Mouse (Mus musculus): ENCODE measurements around the gene Krt33b. TPM values are rescaled to one million over a fixed set of nuclear protein-coding genes. Genes with fewer than 3 reads are reported as not detected.

Krt33b gene
- total RNA-seq, 2 experiments from 2014 or later, result not detected

DNA sequence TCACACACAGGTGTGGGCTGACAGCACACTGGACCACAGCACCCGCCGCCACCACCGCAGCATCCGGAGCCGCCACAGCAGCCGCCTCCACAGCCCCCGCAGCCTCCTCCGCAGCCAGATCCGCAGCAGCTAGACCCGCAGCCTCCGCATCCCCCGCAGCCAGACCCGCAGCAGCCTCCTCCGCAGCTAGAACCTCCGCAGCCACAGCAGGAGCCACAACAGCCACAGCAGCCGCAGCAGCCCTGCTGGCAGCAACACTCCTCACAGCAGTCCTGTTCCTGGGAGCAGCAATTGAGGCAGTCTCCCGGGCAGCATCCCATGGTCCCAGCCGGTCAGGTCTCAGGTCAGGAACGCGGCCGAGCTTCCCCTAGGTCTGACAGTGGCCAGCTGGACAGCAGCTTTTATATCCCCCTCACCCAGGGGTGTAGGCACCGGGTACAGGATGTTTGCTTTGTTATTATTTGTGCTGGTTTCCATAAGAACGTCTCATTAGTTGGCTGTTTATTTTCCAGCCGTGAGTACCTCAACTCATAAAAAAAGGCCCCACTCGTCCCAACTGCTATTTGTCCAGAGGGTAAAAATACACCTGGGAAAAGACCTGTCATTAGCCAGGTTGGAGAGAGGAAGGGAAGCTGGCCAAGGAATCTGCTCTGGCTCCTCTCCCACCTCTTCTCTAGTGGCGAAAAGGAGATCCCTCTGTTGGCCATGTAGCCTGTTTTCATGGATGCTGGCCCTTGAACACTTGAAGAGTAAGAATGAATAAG is 35.9 kb downstream of the Krt33b start, which contains the start of gene Krtap17-1:
TSS of gene Krtap17-1 (minus strand) at position 375 of the 764 bp plus-strand sequence.
- no peak for DNase-seq (ENCODE audit: low spot score in 2 of 2)

DNA sequence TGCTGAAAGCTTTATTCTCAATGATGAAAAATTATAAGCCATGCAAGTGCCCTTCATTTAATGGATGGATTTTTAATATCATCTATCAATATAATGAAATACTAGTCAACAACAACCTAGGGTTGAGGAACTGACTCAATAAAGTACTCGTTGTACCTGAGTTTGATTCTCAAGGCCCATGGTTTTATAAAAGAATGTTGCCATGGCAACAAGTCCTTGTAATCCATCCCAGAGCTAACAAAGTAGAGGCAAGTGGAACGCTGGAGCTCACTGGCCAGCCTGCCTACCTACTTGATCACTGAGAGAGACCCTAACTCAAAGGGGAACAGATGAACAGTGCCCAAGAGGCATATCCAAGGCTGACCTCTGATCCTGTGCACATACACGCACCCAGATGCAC is 39.1 kb downstream of the Krt33b start:
- no peak for DNase-seq (ENCODE audit: low spot score in 2 of 2)

- no peak for DNase-seq (ENCODE audit: low spot score in 2 of 2)
Measured at GRCm38 (mm10) chr11:99989881-99990405, 39.7 kb downstream of the Krt33b start.

DNA sequence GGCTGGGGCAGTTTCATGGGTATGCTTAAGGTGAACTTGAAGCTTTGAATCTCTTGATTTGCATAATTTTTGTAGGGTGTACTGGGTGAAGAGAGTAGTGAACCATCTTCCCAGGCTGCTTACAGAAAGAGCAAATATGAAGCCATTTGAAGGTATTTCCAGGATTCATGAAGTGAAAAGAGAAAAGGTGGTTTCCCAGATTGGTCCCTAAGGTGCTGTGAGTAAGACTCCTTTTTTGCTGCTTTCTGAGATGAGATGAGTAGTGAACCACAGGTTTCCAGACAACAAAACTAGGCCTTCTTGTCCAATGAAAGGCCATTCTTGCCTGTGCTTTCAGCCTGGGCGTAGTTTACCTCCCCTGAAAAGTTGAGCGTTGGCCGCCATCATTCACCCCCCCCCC is 41.1 kb downstream of the Krt33b start:
- DNase-seq (ENCODE audit: low spot score in 2 of 2), result no peak

DNA sequence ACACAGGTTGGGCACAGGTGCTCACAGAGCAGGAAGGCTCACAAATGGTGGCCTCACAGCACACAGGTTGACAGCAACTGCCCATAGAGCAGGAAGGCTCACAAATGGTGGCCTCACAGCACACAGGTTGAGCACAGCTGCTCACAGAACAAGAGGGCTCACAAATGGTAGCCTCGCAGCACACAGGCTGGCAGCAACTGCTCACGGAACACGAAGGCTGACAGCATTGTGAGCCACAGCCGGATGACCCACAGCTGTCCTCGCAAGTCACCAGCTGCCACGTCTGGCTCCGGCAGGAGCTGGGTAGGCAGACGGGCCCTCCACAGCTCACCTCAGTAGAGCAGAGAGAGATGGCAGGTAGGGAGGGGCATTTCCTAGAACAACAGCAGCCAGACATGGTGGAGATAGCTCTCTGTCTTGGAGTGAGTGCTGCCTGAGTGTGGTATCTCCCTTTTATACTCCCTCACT is 43.5 kb downstream of the Krt33b start, which contains the start of gene Krtap16-1:
TSS of gene Krtap16-1 (minus strand) at position 418 of the 468 bp plus-strand sequence.
- no peak for DNase-seq (ENCODE audit: low spot score in 2 of 2)

DNA sequence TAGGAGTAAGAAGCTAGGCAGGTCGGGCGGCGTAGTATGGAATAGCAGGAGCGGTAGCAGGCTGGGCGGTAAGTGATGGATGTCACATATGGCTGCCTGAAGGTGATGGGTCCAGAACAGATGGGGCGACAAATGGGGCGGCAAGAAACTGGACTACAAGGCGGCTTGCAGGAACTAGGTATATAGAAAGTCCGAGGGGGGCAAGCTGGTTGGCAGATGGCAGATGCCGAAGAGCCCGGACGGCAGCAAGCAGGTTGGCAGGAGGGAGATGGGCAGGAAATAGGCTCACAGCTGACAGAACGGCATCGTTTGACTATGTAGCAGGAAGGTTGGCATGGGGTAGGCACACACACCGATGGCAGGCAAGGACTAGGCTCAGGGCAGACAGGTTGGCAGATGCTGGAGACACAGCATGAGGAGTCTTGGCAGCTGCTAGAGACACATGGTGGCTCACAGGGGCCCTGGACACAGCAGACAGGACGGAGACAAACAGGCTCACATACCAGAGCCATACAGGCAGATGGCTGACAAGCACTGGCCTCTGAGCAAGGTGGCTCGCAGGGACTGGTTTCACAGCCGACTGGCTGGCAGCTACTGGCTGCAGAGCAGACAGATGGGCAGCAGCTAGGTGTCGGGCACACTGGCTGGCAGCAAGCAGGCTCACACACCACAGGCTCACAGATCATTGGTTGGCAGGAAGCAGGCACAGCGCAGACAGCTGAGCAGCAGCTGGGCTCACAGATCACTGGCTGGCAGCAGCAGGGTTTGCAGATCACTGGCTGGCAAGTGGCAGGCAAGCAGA is 44.2 kb downstream of the Krt33b start:
- peak; percentile 60 to 71 for DNase-seq (ENCODE audit: low spot score in 2 of 2)

DNA sequence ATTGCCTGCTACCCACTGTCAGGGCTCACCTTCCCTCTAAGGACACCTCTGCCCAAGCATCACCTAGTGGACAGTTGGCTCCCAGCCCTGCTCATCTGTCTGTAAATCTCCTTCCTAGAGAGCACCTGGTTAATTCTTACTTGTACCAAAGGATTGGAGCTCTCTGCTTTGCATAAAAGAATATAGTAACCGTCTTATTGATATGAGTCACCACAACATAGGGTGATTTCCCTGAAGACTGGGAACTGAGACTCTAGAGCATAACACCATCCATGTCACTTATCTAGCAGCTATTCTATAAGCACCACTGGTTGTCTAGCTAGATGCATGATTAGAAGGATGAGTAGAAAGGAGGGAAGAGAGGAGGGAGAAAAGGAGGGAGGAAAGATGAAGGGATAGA is 46.2 kb downstream of the Krt33b start:
- DNase-seq (ENCODE audit: low spot score in 2 of 2), result no peak

DNA sequence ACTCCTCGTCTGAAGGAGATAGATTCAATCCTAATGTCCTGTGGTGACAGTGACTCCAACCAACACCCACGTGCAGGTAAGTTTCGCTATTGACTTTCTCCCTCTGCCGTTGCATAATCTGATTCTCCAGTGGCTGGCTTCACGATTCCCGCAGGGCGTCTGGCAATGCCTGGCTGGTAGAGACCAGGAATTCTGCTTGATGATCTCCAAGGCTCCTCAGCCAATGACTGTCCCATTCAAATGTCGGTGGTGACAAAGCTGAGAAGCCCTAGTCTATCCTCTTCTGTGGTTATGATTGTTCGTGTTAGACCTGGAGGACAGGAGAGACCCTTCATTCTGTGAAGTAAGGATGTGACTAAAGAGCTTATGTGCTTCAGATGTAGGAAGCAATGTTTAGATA is 46.9 kb downstream of the Krt33b start:
- DNase-seq (ENCODE audit: low spot score in 2 of 2), result no peak

DNA sequence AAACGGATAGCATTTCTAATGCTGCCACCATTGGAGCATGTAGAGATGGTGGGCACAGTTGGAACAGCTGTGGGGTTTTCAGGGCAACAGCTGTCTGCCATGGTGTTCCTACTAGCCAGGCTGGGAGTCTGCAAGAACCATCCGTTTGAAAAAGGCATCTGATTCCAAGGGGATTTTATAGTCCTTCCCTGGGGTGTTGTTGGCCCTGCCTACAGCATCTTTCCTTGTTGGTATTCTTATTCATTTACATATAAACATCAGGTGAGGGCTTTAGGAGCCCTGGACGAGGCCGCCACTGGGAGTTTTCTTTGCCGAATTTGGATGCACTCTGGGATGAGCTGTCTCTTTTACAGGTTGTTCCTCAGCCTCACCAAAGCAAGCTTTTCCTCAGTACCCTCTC is 50.7 kb downstream of the Krt33b start, which contains the start of gene Krtap29-1:
TSS of gene Krtap29-1 (minus strand) at position 101 of the 400 bp plus-strand sequence.
- DNase-seq (ENCODE audit: low spot score in 2 of 2), result no peak

Other genes with a start within 250 kb of the Krt33b start
- not detected for gene Krtap4-8, start 249.2 kb downstream of the Krt33b start, total RNA-seq (2021)
- not detected for gene Krtap4-9, start 244.7 kb downstream of the Krt33b start, total RNA-seq (2021)
- not detected for gene Gm11596, start 236.4 kb downstream of the Krt33b start, total RNA-seq (2021)
- not detected for gene Gm11569, start 230.9 kb downstream of the Krt33b start, total RNA-seq (2021)
- not detected for gene Gm11554, start 225.4 kb downstream of the Krt33b start, total RNA-seq (2021)
- gene Krtap4-13, start 220.0 kb downstream of the Krt33b start, total RNA-seq (2021), result not detected
- not detected for gene Gm11564, start 214.2 kb downstream of the Krt33b start, total RNA-seq (2021)
- gene 2300003K06Rik, start 191.8 kb downstream of the Krt33b start, total RNA-seq (2021), result not detected
- gene Krtap4-16, start 178.3 kb downstream of the Krt33b start, total RNA-seq (2021), result not detected
- not detected for gene Gm11568, start 172.0 kb downstream of the Krt33b start, total RNA-seq (2021)
- not detected for gene Gm11559, start 165.4 kb downstream of the Krt33b start, total RNA-seq (2021)
- gene Krtap9-1, start 156.5 kb downstream of the Krt33b start, total RNA-seq (2021), result not detected
- not detected for gene Gm11567, start 150.7 kb downstream of the Krt33b start, total RNA-seq (2021)
- gene Krtap31-1, start 121.9 kb downstream of the Krt33b start, total RNA-seq (2021), result not detected
- not detected for gene Gm11565, start 115.1 kb downstream of the Krt33b start, total RNA-seq (2021)
- gene Krtap31-2, start 93.6 kb downstream of the Krt33b start, total RNA-seq (2021), result not detected
- not detected for gene Krtap9-5, start 81.4 kb downstream of the Krt33b start, total RNA-seq (2021)
- gene Krtap29-1, start 50.8 kb downstream of the Krt33b start, total RNA-seq (2021), result not detected
- gene Krtap16-1, start 43.3 kb downstream of the Krt33b start, total RNA-seq (2021), result not detected
- not detected for gene Krtap17-1, start 35.9 kb downstream of the Krt33b start, total RNA-seq (2021)
- not detected for gene Krt33a, start 13.7 kb downstream of the Krt33b start, total RNA-seq (2021)
- gene Krt34, start 11.7 kb upstream of the Krt33b start, total RNA-seq (2021), result not detected
- not detected for gene Krt31, start 20.7 kb upstream of the Krt33b start, total RNA-seq (2021)
- gene Krt32, start 58.4 kb upstream of the Krt33b start, total RNA-seq (2021), result not detected
- not detected for gene Krt35, start 66.4 kb upstream of the Krt33b start, total RNA-seq (2021)
- gene Krt36, start 75.8 kb upstream of the Krt33b start, total RNA-seq (2021), result not detected
- gene Krt13, start 91.7 kb upstream of the Krt33b start, total RNA-seq (2021), result not detected
- 1 to 10 TPM in 1 of 2 experiments, under 1 TPM in 1; 0.55 to 1.2 TPM for gene Krt15, start 106.1 kb upstream of the Krt33b start, total RNA-seq (2021)
- gene Krt19, start 118.8 kb upstream of the Krt33b start, total RNA-seq (2021), result under 1 TPM; 0.48 to 0.81 TPM
- 1 to 10 TPM; 1.8 to 2.1 TPM for gene Krt9, start 163.4 kb upstream of the Krt33b start, total RNA-seq (2021)
- gene Krt14, start 177.7 kb upstream of the Krt33b start, total RNA-seq (2021), result not detected
- gene Krt16, start 219.0 kb upstream of the Krt33b start, total RNA-seq (2021), result not detected
- not detected for gene Krt17, start 231.2 kb upstream of the Krt33b start, total RNA-seq (2021)
- gene Krt42, start 240.0 kb upstream of the Krt33b start, total RNA-seq (2021), result not detected